Mouse (Mus musculus): ENCODE measurements around the gene Scrt2.

Scrt2 gene

DNA sequence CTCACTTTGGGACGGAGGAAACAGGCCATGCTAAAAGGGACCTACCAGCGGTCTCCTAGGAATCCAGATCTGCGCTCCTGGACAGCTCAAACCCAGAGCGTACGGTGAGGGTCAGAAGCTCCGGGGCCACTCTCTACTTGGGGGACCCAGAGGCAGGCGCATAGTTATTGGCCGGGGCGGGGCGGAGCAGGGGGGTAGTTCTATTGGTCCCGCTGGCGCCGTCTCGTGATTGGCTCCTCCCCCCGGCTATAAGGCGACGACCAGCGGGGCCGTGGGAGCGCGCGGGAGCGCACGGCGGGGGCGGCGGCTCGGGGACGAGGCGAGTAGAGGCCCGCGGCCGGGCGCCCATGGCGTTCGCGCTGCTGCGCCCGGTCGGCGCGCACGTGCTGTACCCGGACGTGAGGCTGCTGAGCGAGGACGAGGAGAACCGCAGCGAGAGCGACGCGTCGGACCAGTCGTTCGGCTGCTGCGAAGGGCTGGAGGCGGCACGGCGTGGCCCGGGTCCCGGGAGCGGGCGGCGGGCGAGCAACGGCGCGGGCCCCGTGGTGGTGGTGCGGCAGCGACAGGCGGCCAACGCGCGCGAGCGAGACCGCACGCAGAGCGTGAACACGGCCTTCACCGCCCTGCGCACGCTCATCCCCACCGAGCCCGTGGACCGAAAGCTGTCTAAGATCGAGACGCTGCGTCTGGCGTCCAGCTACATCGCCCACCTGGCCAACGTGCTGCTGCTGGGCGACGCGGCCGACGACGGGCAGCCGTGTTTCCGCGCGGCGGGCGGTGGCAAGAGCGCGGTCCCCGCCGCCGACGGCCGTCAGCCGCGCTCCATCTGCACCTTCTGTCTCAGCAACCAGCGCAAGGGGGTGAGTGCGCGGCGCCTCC lies 62.2 kb downstream of the Scrt2 start, which contains the start of gene Tcf15:
Gene Tcf15, plus strand, starts transcription at position 283 of the 879 bp plus-strand sequence.
- DNase-seq (ENCODE audit: low spot score in 2 of 2), result no peak

GRCm38 (mm10) chr2:152144158-152144450 lies 62.8 kb downstream of the Scrt2 start:
- DNase-seq (ENCODE audit: low spot score in 2 of 2), result no peak

DNA sequence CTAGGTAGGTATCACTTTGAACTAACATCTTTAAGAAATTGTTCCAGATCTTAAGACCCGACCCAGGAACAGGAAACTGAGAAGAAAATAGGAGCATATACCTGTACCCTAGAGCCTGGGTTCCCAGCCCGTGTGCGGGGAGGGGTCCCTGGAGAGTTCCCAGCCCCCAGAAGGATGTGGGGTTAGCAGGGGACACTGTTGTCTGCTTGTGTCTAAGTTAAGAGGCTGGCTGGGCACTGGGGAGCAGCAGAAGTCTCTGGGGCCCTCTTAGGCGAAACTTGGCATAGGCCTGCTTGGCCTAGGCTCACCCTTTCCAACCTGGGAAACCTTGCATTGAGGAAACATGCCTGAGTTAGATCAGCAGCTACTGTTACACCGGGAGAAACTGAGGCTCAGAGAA lies 63.2 kb downstream of the Scrt2 start:
- no peak for DNase-seq (ENCODE audit: low spot score in 2 of 2)

All from spleen, postnatal 4 days (tissue).